Mouse (Mus musculus) adrenal gland, adult 2 months (tissue): ENCODE measurements around the gene Gm49337. TPM values are rescaled to one million over a fixed set of nuclear protein-coding genes. Genes with fewer than 3 reads are reported as not detected.
A peak's percentile ranks its signal among the peaks of the same experiment; 100 is the strongest.

Experiments
- DNase-seq: peaks from one replicate; pipeline ENCODE4 v3.0.0; 2021
- polyA plus RNA-seq: library from polyadenylated mRNA; depleted of rRNA; stranded (reverse); fragments of >200 nt; gene quantifications from 2 replicates; pipeline ENCODE4 v1.2.3, GENCODE M21; 2012
- total RNA-seq, 2 experiments: library from RNA; stranded (reverse); gene quantifications; 2 replicates each; pipeline ENCODE4 v1.2.3; 2021

The Gm49337 gene
- total and polyA plus RNA-seq, 3 experiments, result 0.52 TPM; not detected in 2

DNA sequence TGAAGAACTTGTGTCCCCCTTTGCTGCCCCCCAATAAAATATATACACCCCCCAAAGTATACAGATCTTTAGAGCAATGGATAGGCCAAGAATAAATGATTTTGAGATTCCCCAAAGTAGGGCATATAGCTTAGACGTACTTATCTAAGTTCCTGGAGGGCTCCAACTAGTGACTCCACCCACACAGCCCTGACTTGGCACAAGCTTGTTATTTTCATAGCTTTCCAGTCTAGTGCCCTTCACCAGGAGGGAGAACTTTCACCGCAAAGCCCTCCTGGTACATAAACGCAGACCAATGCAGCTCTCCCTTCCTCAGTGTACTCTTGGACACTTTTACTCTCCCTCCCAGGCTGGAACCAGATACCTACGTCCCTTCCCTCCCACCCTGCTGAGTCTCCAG lies 11.0 kb upstream of the Gm49337 start:
- DNase-seq, result no peak

DNA sequence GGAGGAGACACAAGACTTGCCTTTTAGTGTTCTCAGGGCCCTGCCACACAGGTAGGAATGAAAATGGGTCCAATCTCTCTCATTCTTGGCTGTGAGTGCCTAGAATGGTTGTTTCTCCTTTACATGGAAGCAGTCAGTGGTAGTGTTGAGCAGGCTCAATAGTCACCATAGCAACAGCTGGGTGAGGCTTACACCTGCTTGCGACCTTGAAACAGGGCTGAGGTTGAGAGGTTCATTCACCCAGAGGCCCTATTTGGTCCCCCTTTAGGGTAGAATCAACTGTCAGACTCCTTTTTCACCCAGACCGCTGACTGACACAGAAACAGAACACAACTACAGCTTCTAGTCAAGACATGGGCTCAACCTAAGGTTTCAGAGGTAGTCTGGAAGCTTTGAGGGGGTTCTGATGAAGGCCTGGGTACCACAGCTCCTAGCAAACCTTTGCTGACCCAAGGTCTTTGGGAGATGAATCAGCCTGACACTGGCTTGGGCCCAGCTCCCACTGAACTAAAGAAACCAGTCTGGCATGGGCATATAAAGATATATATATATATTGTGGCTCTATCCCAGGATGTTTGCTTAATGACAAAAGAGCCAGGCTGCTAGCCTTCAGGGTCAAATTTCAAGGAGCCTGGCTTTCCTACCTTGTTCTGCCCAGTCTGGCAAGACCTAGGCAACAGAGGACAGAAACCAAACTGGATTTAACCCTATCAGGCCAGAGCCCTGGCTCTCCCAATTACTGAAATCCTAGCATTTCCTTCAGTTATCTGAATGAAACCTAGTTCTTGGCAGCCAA lies 8.2 kb upstream of the Gm49337 start:
- no peak for DNase-seq

DNA sequence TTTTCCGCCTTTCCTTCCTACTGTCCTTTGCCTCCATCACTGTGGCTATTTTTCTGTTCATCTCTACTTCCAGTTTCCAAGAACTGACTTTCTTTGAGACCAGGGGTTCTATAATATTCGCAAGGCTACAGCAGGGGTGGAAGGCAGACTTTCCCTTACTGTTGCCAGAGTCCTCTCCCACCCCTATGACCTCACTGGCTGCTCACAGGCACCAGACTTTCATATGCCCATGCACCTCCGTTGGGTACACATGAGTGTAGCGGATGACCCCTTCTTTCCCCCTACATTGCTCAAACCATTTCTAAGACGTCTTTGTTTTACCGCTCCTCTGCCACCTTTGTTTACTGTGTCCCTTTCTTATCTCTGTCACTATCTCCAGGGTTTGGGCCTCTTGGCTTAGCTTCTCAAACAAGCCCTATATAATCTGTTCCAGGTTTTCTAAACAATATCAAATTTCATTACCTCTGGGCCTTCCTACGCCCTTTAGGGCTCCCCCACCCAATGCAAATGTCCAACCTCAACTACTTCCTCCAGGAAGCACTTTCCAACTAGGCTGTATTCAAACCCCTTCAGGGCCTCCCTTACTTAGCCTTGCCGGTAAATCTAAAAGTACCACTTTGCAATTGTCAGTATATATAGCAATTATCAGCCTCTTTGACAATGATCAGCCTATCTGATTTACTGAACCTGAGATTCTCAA lies 7.3 kb upstream of the Gm49337 start:
- DNase-seq, result no peak

DNA sequence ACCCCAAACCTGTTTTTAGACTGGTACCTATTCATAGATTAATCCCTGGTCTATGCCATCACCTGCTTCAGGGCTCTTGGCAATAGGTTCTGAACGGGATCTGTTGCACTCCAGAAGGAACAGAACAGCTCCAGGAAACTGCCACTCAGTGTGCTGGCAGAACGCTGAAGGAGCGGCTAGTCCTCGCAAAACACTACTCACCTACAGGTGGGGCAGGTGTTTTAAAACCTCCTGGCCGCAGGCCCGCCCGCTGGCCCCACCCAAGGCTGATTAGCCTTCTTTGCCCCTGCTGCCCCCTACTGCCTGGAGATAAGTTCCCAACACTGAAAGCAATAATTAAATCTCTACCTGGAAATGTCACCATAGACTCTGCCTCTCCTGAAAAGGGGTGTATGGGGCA lies 5.8 kb upstream of the Gm49337 start, which contains the start of gene Tspan1:
Gene Tspan1, minus strand, starts transcription at position 198 of the 400 bp plus-strand sequence.
- no peak for DNase-seq

DNA sequence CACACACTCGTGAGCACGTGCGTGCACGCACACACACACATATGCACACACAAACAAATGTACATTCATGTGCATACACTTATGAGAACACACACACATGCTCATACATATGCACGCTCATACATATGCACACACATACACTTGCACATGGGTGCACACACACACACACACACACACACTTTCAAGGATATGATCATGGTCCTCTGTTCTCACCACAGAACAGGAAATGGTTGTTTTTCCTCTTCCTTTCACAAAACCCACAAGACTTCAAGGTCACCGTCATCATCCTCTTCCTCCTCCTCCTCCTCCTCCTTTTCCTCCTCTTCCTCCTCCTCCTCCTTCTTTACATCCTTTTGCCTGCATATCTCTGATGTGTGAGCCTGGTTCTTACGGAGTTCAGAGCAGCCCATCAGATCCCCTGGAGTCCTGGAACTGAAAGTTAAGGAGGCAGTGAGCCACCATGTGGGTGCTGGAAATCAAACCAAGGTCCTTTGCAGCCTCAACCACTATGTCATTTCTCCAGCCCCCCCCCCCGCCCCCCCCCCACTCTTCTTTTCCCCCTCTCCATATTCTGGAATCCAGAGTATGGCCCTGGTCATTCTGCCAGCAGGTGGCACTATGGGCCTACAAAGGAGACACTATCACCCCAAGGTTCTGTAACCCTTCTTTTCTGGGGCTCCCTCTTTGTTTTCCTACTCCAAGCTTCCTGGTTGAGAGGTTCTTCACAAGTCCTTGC lies 4.4 kb upstream of the Gm49337 start:
- DNase-seq, result peak; percentile 72

DNA sequence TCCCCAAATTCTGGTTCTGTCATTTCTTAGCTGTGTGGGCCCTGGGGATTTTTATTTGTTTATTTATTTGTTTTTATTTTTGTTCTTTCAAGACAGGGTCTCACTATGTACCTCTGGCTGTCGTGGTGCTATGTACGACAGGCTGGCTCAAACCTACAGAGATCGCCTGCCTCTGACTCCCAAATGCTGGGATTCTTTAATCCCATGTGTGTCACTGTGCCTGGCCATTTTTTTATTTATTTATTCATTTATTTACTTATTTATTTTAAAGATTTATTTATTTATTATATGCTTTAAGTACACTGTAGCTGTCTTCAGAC lies 3.9 kb upstream of the Gm49337 start:
- no peak for DNase-seq

DNA sequence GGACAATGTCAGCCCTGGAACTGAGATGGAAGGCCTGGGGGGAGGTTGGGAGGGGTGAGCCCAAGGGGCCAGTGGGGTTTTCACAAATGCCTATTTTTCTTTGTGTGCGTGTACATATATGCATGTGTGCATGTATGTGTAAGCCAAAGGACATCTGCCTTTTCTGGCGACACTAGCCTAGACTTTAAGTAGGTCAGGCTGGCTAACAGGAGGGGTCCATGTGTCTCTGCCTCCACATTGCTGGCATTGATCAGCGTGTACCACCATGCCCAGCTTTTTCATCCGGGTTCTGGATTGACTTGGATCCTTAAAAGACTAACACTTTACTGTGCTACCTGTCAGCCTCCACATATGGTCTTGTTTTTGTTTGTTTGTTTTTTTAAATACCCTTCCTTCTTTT lies 568 bp downstream of the Gm49337 start:
- DNase-seq, result no peak

DNA sequence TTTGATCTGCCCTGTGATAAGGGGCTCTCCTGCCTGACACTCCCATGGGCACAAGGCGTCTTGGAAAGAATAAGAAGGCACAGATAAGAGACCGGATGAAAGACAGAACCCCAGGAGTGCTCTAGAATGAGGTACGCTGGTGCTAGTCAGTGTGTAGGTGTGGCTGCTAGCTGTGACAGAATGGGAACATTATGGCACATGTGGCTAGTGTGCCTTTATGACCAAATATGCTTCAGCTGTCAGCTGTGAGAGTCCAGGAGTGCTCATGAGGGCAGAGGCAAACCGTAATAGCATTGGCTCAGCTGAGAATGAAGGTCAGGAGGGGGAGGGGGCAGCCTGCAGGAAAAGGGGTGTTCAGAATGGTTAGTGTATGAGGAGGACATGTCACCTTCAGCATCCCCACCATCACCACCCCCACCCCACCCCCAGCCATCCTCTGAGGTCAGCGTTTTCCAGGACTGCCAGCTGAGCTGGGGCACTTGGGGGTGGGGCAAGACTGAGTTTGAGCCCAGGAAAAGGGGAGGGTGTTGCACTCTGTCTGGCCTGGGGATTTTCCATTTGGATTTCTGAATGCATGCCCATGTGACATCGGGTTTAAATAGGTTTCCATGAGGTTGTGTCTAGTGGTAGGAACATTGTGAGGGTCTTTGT lies 1.4 kb downstream of the Gm49337 start:
- peak; percentile 58 for DNase-seq

DNA sequence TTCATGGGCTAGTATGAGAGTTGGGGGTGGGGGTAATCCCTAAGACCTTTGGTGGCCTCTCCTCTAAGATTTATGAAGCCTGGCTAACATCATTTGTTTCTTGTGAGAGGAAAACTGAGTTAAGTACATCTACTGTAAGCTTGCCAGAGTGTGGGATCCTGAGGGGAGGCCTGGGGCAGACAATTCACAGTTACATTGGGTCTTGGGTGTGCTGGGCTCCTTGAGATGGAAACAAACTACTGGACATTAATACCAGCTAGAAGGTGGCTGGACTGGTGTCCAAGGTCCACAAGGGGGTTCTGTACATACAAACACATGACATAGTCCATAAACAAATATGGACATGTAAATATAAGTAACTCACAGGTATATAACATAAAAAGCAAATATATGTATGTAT lies 2.0 kb downstream of the Gm49337 start:
- no peak for DNase-seq

DNA sequence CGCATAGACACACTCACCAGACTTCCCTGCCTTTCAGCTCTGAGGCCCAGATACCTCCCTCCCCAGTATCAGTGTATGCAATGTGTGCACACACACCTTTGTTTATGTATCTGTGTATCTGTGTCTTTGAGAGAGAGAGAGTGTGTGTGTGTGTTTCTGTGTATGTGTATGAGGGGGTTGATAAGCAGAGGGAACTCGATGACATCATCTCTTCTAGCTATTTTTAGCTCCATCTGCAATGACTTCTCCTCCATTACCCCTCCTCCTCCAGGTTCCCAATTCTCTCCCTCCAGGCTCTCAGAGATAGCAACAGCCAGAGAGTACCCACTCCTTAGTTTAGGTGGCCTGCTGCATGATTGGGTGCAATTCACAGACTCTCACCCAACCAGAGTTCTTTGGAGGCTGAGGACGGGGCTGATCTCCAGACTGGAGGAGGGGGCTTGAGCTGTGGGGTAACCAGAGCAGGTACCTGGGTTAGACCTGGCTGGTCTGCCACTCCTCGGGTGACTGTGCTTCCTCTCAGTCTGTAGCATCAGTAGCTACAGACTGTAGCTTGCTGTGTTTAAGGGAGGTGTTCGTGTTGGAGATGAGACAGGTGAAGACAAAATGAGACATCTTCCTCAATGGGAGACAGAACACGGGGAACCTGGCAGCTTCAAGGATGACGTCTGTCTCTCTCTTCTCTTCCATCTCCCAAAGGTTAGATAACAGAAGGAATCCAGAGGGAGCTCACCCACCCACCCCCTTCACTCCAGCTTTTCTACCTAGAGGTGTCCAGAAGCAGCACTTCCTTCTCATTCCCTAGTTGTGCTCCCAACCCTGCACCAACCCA lies 2.7 kb downstream of the Gm49337 start:
- DNase-seq, result no peak

DNA sequence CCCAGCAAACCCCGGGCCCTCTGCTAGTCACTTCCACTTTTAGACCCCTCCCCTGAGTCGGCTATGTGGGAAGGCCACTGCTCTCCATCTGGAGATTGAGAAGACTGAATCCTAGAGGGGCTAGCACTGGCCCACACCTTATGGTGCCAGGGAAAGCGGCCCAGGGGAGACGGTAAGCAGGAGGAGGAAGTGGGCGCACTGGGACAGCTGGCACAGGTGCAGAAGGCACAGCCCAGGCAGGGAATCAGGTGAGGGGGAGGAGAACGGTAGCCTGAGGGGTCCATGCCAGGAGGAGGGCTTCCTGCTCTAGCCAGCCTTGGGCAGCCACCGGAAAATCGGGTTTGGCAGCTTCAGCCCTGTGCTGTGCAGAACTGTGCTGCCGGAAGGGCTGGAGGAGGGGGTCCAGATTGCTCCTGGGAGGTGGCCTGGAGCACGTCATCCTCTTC lies 3.4 kb downstream of the Gm49337 start:
- peak; percentile 50 for DNase-seq

DNA sequence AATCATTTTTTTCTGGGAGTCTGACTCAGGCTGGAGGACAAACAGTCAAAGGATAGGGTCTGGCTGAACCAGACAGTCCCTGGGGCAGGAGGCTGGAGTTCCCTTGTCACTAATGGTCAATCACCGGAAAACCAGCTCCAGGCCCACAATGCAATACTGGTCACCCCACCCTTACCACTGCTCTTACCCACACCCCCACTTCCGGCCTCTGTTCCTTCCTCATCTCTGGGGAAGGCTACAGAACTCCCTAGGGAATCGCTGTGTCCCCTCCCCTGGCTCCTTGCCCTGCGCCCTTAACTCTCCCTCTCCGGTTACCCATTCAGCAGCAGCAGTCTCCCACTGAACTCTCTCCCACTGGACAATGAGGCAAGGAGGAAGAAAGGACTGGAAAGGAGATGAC lies 4.0 kb downstream of the Gm49337 start:
- peak; percentile 76 for DNase-seq

DNA sequence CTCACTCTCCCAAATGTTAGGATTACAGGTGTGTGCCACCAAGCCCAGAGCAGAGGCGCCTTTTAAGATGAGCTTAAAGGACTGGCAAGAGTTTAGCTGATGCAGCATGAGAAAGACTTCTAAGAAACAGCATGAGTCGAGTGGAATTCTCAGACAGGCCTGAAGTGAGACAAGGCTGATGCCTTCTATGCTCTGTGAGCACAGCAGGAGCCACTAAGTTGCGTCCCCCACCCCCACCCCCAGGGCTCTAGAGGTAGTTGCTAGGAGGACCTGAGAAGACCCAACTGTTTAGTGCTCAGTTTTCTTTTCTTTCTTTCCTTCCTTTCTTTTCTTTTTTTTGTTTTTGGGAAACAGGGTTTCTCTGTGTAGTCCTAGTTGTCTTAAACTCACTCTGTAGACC lies 8.9 kb downstream of the Gm49337 start:
- DNase-seq, result no peak

DNA sequence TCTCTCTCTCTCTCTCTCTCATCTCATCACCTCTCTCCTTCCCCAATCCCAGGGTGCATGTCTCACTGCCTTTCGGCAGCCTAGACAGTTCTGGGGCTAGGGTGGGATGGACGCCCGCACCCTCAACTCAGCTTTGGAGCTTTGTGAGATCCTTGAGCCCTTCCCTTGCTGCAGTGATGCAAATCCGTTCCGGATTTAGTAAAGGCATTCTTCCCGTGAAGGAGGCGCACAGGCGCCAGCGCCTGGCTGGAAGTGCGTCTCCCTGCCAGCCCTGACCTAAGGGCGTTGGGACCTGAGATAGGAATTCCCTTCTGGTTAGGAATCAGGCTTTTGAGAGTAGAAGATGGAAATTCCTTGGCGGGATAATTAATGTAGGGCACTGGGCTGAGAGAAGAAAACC lies 9.6 kb downstream of the Gm49337 start:
- DNase-seq, result peak; percentile 43

DNA sequence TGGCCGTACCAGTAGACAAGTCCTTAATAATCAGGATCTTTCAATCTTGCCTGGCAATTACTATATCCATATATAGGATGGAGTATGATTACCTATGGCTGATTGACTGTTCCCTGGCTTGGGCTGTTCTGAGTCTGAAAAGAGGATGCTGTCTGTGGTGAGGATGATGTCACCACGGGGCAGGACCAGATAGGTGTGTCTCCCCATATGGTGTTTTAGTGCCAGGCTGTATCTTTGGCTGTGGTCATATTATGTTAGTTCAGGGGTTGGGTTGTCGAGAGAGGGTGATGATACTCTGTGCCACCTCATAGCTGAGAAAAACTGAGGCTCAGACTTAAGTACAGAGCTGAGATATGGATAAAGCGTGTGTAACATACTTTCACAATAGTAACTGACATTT lies 11.9 kb downstream of the Gm49337 start:
- DNase-seq, result no peak

DNA sequence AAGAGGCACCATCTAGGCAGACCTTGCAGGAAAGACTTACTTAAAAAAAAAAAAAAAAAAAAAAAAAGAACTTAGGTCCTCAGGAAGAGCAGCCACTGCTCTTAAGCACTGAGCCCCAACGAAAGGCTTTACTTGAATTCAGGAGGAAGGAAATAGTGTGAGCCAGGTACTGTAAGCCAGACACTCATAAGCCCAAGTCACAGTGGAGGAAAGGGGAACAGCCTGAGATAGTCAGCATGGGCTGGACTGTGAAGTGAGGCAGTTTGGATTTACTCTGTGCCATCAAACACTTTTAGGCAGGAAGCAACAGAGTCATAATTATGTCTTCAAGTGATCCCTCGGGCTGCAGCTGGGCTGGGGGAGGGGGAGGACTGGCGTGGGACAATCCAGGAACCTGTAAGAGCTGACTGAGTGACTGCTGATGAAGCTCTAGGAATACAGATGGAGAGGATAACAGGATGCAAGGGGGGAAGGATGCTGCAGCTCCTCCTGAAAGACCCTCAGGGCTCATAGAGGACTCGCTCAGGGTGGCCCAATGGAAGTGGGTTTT lies 19.2 kb downstream of the Gm49337 start:
- no peak for DNase-seq

DNA sequence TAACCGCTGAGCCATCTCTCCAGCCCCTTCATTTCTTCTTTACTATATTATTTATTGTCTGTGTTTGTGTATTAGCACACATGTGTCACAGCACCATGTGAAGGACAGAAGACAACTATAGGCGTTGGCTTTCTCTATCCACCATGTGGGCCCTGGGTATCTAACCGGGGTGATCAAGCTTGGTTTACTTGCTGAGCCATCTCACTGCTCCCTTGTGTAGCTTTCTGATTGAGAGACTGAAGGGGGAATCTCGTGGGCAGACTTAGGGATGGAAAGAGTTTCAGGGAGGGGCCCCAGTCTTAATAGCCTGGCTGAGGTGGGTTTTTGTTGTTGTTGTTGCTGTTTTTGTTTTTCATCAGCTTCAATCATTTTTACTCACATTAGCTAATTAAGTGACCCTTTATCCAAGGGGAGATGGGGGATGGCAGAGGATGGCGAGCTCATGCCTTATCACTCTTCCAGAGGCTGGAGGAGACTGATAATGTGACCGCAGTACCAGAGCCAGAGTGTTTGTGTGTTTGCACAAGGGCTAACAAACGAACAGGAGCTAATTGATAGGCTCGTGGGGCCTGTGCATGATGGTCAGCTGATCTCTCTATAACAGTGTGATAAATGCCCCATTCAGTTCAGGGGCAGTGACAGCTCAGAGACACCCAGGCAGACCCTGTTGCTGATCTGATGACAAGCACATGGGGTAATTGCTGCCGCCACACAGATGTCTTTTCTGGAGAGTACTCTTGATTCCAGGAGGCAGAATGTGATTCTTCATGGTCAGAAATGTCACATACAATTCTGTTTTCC lies 20.6 kb downstream of the Gm49337 start:
- no peak for DNase-seq

DNA sequence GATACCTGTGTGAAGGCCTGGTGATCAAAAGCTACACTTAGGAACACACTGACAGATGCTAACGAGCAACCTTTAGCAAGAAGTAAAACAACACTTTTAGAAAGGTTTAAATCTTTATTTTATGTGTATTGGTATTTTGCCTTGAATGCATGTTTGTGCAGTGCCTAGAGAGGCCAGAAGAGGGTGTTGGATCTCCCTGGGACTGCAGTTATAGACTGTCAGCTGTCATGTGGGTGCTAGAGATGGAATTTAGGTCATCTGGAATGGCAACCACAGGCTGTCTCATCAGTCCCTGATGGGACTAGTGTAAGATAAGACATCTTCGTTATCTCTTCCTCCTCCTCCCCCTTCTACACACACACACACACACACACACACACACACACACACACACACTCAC lies 25.2 kb downstream of the Gm49337 start:
- no peak for DNase-seq

DNA sequence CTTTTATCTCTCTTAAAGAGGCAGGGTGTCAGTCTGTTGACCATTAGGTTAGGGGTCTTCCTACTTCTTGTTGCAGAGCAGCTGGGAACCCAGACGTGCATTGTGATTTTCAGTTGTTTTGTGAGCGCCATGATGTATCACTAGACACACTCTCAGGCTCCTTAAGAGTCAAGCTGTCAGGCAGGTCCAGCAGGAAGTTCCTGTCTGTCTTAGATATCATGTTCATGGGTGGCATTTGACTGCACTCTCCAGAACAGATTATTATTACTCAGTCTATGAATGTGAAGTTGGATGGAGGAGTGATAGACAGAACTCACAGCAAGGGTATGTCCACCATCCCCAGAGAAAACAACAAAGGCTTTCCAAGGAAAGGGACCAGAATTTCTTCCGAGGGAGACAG lies 31.2 kb downstream of the Gm49337 start:
- no peak for DNase-seq

DNA sequence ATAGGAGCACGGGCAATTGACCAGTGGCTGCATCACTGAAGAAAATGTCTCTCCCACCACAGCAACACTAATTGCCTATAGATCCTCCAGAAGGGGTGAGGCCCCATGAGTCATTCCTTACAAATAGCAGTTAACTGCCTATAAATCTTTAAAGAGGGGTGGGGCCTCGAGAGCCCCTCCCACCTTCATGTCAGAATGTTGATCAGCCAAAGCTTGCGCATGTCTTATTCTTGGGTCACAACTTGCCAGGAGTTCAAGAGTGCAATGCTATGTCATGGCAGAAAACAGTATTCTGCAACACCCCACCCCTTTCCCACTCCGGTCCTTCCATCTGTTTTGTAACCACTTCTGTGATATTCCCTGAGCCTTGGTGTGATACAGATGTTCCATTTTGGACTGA lies 33.3 kb downstream of the Gm49337 start:
- DNase-seq, result no peak
